Mouse (Mus musculus): ENCODE data around the gene Gm49601.

- no peak for TF ChIP-seq POLR2A (IDR thresholded peaks at IDR 0.05; ENCODE audit: low read depth, low read length)
- no peak for TF ChIP-seq CTCF (IDR thresholded peaks at IDR 0.05; ENCODE audit: borderline replicate concordance, insufficient read depth, low read length)
Measured at GRCm38 (mm10) chr16:18621362-18622001, 4.7 kb downstream of the Gm49601 start.
